Mouse (Mus musculus) forebrain, embryonic 16.5 days (tissue): ENCODE measurements at regions not wholly inside any gene's neighbourhood (a gene's known extent, or its start where the extent isn't known, plus 50 kb on each side); places are given as distances from the start of the nearest gene placed in this dataset.

Experiments used
- ATAC-seq: fragments of 200-750 bp; cut with Nextera tagmentation; 2 replicates; pipeline ENCODE4 v1.8.0; 2017; ENCODE audit warnings: mild to moderate bottlenecking, moderate library complexity
- H3K27ac ChIP-seq: fragments of 300-500 bp; sonication (generic); 2 replicates; pipeline ENCODE4 v1.5.1; 2014; ENCODE audit warnings: low read length, control low read depth
- H3K27me3 ChIP-seq: fragments of 300-500 bp; sonication (generic); replicated peaks from 2 replicates; pipeline ENCODE4 v1.6.1; 2014; ENCODE audit warnings: low read length; ENCODE audit not compliant: control insufficient read depth, insufficient read depth
- H3K36me3 ChIP-seq: fragments of 300-500 bp; sonication (generic); 2 replicates; pipeline ENCODE4 v1.6.1; 2014; ENCODE audit not compliant: control insufficient read depth, insufficient read depth
- H3K4me1 ChIP-seq: fragments of 300-500 bp; sonication (generic); replicated peaks from 2 replicates; pipeline ENCODE4 v1.6.1; 2014; ENCODE audit warnings: low read length; ENCODE audit not compliant: control insufficient read depth, insufficient read depth
- H3K4me2 ChIP-seq: fragments of 300-500 bp; sonication (generic); 2 replicates; pipeline ENCODE4 v1.6.1; 2014; ENCODE audit warnings: mild to moderate bottlenecking, low read length, control low read depth
- H3K4me3 ChIP-seq: fragments of 300-500 bp; sonication (generic); replicated peaks from 2 replicates; pipeline ENCODE4 v1.5.1; 2014; ENCODE audit warnings: mild to moderate bottlenecking, low read length, control low read depth
- H3K9ac ChIP-seq: fragments of 300-500 bp; sonication (generic); replicated peaks from 2 replicates; pipeline ENCODE4 v1.6.1; 2014; ENCODE audit warnings: low read depth, low read length, control low read depth
- H3K9me3 ChIP-seq: fragments of 300-500 bp; sonication (generic); 2 replicates; pipeline ENCODE4 v1.6.1; 2016; ENCODE audit warnings: low read length; ENCODE audit not compliant: control insufficient read depth
- WGBS: fragments of 180-500 bp; shearing (Covaris S2); extraction: QIAGEN DNeasy Blood & Tissue Kit; methylation state at CpG from one replicate; pipeline ENCODE4 v1.1.7; 2014; 5-methylcytosine and 5-hydroxymethylcytosine counted together

GRCm38 (mm10) chr2:93120386-93120785, 67.0 kb upstream of the Trp53i11 start:
- WGBS, result 83% methylated on average over 13 of the region's 13 CpGs
- H3K4me3 ChIP-seq, result no peak overlapping the region
- peaks cover 10% of the 10 kb centered on the region for H3K4me1 ChIP-seq
- ATAC-seq, result no peak
- no peaks in the 10 kb centered on the region for H3K36me3 ChIP-seq
- no peaks in the 10 kb centered on the region for H3K9me3 ChIP-seq
- H3K9ac ChIP-seq, result no peak overlapping the region
- H3K27ac ChIP-seq, result no peak overlapping the region
- no peak overlapping the region for H3K4me2 ChIP-seq
- no peaks in the 10 kb centered on the region for H3K27me3 ChIP-seq

GRCm38 (mm10) chr2:93119001-93119400, 68.3 kb upstream of the Trp53i11 start:
- Histone ChIP-seq H3K36me3 (no peaks in the 10 kb centered on the region), H3K4me2 (no peak overlapping the region), H3K4me3 (no peak overlapping the region), H3K9me3 (no peaks in the 10 kb centered on the region), H3K9ac (no peak overlapping the region), H3K27me3 (no peaks in the 10 kb centered on the region), H3K4me1 (peaks cover 10% of the 10 kb centered on the region), H3K27ac (no peak overlapping the region)
- peak; percentile 74 for ATAC-seq
- 30% methylated on average over 8 of the region's 8 CpGs for WGBS

GRCm38 (mm10) chr2:93115303-93115702, 69.3 kb upstream of the Prdm11 start:
- H3K9me3 ChIP-seq, result no peaks in the 10 kb centered on the region
- H3K27ac ChIP-seq, result no peak overlapping the region
- WGBS, result 59% methylated on average over 3 of the region's 3 CpGs
- H3K4me1 ChIP-seq, result peaks cover 10% of the 10 kb centered on the region
- H3K27me3 ChIP-seq, result no peaks in the 10 kb centered on the region
- no peak overlapping the region for H3K4me2 ChIP-seq
- no peak overlapping the region for H3K9ac ChIP-seq
- no peak overlapping the region for H3K4me3 ChIP-seq
- ATAC-seq, result no peak
- H3K36me3 ChIP-seq, result no peaks in the 10 kb centered on the region

- no peak for ATAC-seq
- Histone ChIP-seq H3K36me3 (no peaks in the 10 kb centered on the region), H3K4me2 (no peak overlapping the region), H3K9me3 (no peaks in the 10 kb centered on the region), H3K4me1 (peaks cover 2% of the 10 kb centered on the region), H3K27me3 (no peaks in the 10 kb centered on the region), H3K27ac (no peak overlapping the region), H3K9ac (no peak overlapping the region), H3K4me3 (no peak overlapping the region)
- WGBS, result 75% methylated on average over 7 of the region's 7 CpGs
Measured at GRCm38 (mm10) chr2:93113929-93114328, 68.0 kb upstream of the Prdm11 start.

GRCm38 (mm10) chr2:93112320-93112719, 66.4 kb upstream of the Prdm11 start:
- Histone ChIP-seq H3K9me3 (no peaks in the 10 kb centered on the region), H3K4me3 (no peak overlapping the region), H3K4me1 (no peaks in the 10 kb centered on the region), H3K4me2 (no peak overlapping the region), H3K27ac (no peak overlapping the region), H3K9ac (no peak overlapping the region), H3K36me3 (no peaks in the 10 kb centered on the region), H3K27me3 (no peaks in the 10 kb centered on the region)
- no peak for ATAC-seq
- WGBS, result 47% methylated on average over 7 of the region's 7 CpGs

GRCm38 (mm10) chr2:93110898-93111297, 64.9 kb upstream of the Prdm11 start:
- Histone ChIP-seq H3K9me3 (no peaks in the 10 kb centered on the region), H3K4me1 (no peaks in the 10 kb centered on the region; the same call in 1 of the 2 replicates), H3K4me2 (no peak overlapping the region), H3K9ac (no peak overlapping the region), H3K36me3 (no peaks in the 10 kb centered on the region), H3K27me3 (no peaks in the 10 kb centered on the region), H3K4me3 (no peak overlapping the region), H3K27ac (no peak overlapping the region)
- peak; percentile 53 for ATAC-seq
- WGBS, result 88% methylated on average over 5 of the region's 5 CpGs

GRCm38 (mm10) chr2:93106581-93106980, 60.6 kb upstream of the Prdm11 start:
- Histone ChIP-seq H3K36me3 (no peaks in the 10 kb centered on the region), H3K4me3 (no peak overlapping the region), H3K9me3 (no peaks in the 10 kb centered on the region), H3K27ac (no peak overlapping the region), H3K9ac (no peak overlapping the region), H3K4me2 (no peak overlapping the region), H3K4me1 (no peaks in the 10 kb centered on the region; the same call in 1 of the 2 replicates), H3K27me3 (no peaks in the 10 kb centered on the region)
- WGBS, result 59% methylated on average over 6 of the region's 6 CpGs
- no peak for ATAC-seq

- H3K9ac ChIP-seq, result no peak overlapping the region
- H3K4me2 ChIP-seq, result no peak overlapping the region
- no peak overlapping the region for H3K4me3 ChIP-seq
- peaks cover 11% of the 10 kb centered on the region for H3K4me1 ChIP-seq
- H3K9me3 ChIP-seq, result no peaks in the 10 kb centered on the region
- 30% methylated on average over 8 of the region's 8 CpGs for WGBS
- no peaks in the 10 kb centered on the region for H3K36me3 ChIP-seq
- H3K27ac ChIP-seq, result no peak overlapping the region
- no peaks in the 10 kb centered on the region for H3K27me3 ChIP-seq
- ATAC-seq, result no peak
Measured at GRCm38 (mm10) chr2:93101991-93102390, 56.0 kb upstream of the Prdm11 start.

GRCm38 (mm10) chr2:93099780-93100179, 53.8 kb upstream of the Prdm11 start:
- 63% methylated on average over 3 of the region's 3 CpGs for WGBS
- no peak overlapping the region for H3K4me2 ChIP-seq
- no peak overlapping the region for H3K27ac ChIP-seq
- H3K4me1 ChIP-seq, result peaks cover 16% of the 10 kb centered on the region
- H3K4me3 ChIP-seq, result no peak overlapping the region
- H3K9me3 ChIP-seq, result no peaks in the 10 kb centered on the region
- no peaks in the 10 kb centered on the region for H3K27me3 ChIP-seq
- ATAC-seq, result no peak
- H3K36me3 ChIP-seq, result no peaks in the 10 kb centered on the region
- H3K9ac ChIP-seq, result no peak overlapping the region

- H3K4me1 ChIP-seq, result peaks cover 18% of the 10 kb centered on the region
- 91% methylated on average over 2 of the region's 2 CpGs for WGBS
Measured at GRCm38 (mm10) chr2:93097016-93097415, 51.0 kb upstream of the Prdm11 start.

More at GRCm38 (mm10) chr2:93097016-93097415, 51.0 kb upstream of the Prdm11 start:
- no peak overlapping the region for H3K4me3 ChIP-seq
- H3K4me2 ChIP-seq, result no peak overlapping the region
- no peak for ATAC-seq
- H3K27me3 ChIP-seq, result no peaks in the 10 kb centered on the region
- no peaks in the 10 kb centered on the region for H3K9me3 ChIP-seq
- H3K27ac ChIP-seq, result no peak overlapping the region
- H3K9ac ChIP-seq, result no peak overlapping the region
- H3K36me3 ChIP-seq, result no peaks in the 10 kb centered on the region
